Comparison of ENCODE assay signal across 9 mouse cellular contexts in the genomic region with DNA sequence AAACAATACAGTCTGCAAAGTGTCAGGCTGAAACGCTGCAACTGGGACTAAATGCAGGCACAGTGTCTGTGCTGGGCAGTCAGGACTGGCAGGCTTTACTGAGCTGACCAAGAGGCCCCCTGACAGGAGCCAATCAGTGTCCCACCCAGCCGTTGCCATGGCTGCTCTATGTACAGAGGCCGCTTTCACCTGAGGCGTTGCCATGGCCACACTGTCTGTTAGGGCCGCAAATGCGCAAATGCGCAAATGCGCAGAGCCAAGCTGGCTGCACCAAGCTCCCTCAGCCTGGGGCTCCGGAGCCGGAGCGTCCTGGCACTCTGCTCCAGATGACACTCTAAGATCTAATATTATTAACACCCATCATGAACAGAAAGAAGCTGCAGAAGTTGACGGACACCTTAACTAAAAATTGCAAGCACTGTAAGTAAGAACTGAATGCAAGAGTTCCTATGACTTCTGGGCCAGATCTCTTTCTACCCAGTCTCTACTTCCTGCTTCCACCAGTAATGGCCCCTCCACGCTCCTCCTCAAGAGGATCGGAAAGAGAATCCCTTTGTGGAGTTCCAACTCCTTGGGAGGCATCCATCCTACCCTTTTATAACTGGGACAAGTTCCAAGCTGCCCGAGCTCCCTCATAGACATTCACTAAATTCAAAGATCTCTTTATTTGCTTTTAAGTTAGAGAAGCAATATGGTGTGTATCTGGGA. TPM values are rescaled to one million over a fixed set of nuclear protein-coding genes. Genes with fewer than 3 reads are reported as not detected.
A peak's percentile ranks its signal among the peaks of the same experiment; 100 is the strongest.
DNase-seq lines count a peak whose midpoint lies in the region; ATAC-seq and TF ChIP-seq lines count a peak whose summit lies in the region.
"Had no signal": no experiment of that assay in that cellular context is flagged by ENCODE, and none has a peak within 500 bp of the region (broad histone marks: within the 10 kb centered on the region; RNA-seq: fewer than 3 reads in every experiment).

TSS of gene Efcab1 (plus strand) at position 214 of the 708 bp plus-strand sequence.

- peak within 1 kb of the TSS; percentile 29 for H3K4me3 ChIP-seq in forebrain, embryonic 11.5 days (ENCODE audit: low read depth, low read length)
- peak within 1 kb of the TSS; percentile 48 for H3K4me3 ChIP-seq in layer of hippocampus, adult 2 months
- H3K4me3 ChIP-seq in cerebellum, adult 2 months (replicated peaks; ENCODE audit: insufficient read depth, low read depth, low read length): no peak within 1 kb of the TSS
- H3K4me3 ChIP-seq: myocyte had no signal

- peak within 1 kb of the TSS; percentile 44 for H3K9ac ChIP-seq in forebrain, embryonic 11.5 days (ENCODE audit: low read length)

- WGBS in forebrain, embryonic 11.5 days: 9% methylated on average over 15 of the region's 15 CpGs
- WGBS in cerebellum, adult 2 months: 1% methylated on average over 15 of the region's 15 CpGs

- peak within 1 kb of the TSS; percentile 47 for H3K4me2 ChIP-seq in forebrain, embryonic 11.5 days (ENCODE audit: low read depth, low read length, severe bottlenecking)

- no peak for TF ChIP-seq POLR2A in cerebellum, adult 2 months (IDR thresholded peaks at IDR 0.05; ENCODE audit: borderline replicate concordance, insufficient read depth, low read length)

- H3K36me3 ChIP-seq in forebrain, embryonic 11.5 days (ENCODE audit: control insufficient read depth, insufficient read depth, low read length): no peaks in the 10 kb centered on the region

- H3K27me3 ChIP-seq in forebrain, embryonic 11.5 days (ENCODE audit: control insufficient read depth, insufficient read depth, low read length): no peaks in the 10 kb centered on the region
- H3K27me3 ChIP-seq in cerebellum, adult 2 months (ENCODE audit: control insufficient read depth, insufficient read depth, low read length): no peaks in the 10 kb centered on the region

- H3K4me1 ChIP-seq in forebrain, embryonic 11.5 days (replicated peaks; ENCODE audit: control insufficient read depth, insufficient read depth, low read length): 0 out of 2 replicates have a peak, but pooled peaks cover 2% of the 10 kb centered on the region
- peaks cover 3% of the 10 kb centered on the region; the same call in 1 of the 2 replicates for H3K4me1 ChIP-seq in cerebellum, adult 2 months (ENCODE audit: control insufficient read depth, insufficient read depth, low read length)

- no peak within 1 kb of the TSS for H3K27ac ChIP-seq in forebrain, embryonic 11.5 days (ENCODE audit: low read depth, low read length)
- peak within 1 kb of the TSS; percentile 81 for H3K27ac ChIP-seq in layer of hippocampus, adult 2 months
- H3K27ac ChIP-seq in cerebellum, adult 2 months (ENCODE audit: insufficient read depth, low read length): no peak within 1 kb of the TSS

- no peak for TF ChIP-seq CTCF in layer of hippocampus, adult 2 months (conservative IDR thresholded peaks at IDR 0.05)
- no peak for TF ChIP-seq CTCF in cerebellum, adult 2 months (IDR thresholded peaks at IDR 0.05; ENCODE audit: borderline replicate concordance, insufficient read depth, low read depth, low read length)

- DNase-seq in lung, adult 18-20 months: peak; percentile 29 to 64
- DNase-seq in lung, postnatal 14 days: no peak
- peak; percentile 88 for DNase-seq in forebrain, embryonic 11.5 days (ENCODE audit: low spot score)
- DNase-seq in layer of hippocampus, adult 2 months (ENCODE audit: low spot score in 2 of 2): peak; percentile 44 to 48
- DNase-seq in lung, postnatal 10 days: peak; percentile 5
- DNase-seq in right cerebral cortex, postnatal 36 days (ENCODE audit: low spot score in 2 of 2): peak; percentile 25 to 56
- DNase-seq in cerebellum, adult 2 months: no peak
- no peak for DNase-seq in urinary bladder, postnatal 25 days (ENCODE audit: low spot score)

- peak; percentile 100 for ATAC-seq in forebrain, embryonic 11.5 days (replicated peaks; ENCODE audit: low FRiP score)

- H3K9me3 ChIP-seq in forebrain, embryonic 11.5 days (ENCODE audit: control insufficient read depth, low read length): no peaks in the 10 kb centered on the region

RNA-seq across cellular contexts. Expression of gene Efcab1, which starts in this region (rescaled TPM):
- 10.0 and 11.0 TPM in 2 replicates for polyA plus RNA-seq in forebrain, embryonic 11.5 days (2014; fragmentation: Nextera tagmentation; extraction: Ambion mirVana)
- 1 to 10 TPM; 6.3 to 6.5 TPM for total RNA-seq in layer of hippocampus, adult 2 months (2021)
- polyA plus RNA-seq in cerebellum, adult 2 months (2012; rRNA removed): 1.9 and 2.3 TPM in 2 replicates
- polyA plus RNA-seq: myocyte had no signal

Comparison
In these comparisons a context has a peak if more than half of its experiments do, and no peak if none do; other contexts are left out.
1. DNase-seq: peak in lung, adult 18-20 months (2 of 2), forebrain, embryonic 11.5 days (single experiment), layer of hippocampus, adult 2 months (2 of 2), lung, postnatal 10 days (single experiment) and right cerebral cortex, postnatal 36 days (2 of 2); none in lung, postnatal 14 days (single experiment), cerebellum, adult 2 months (0 of 2) and urinary bladder, postnatal 25 days (single experiment).